Mouse (Mus musculus) layer of hippocampus, adult 2 months (tissue): ENCODE measurements around the gene B4galt1. TPM values are rescaled to one million over a fixed set of nuclear protein-coding genes. Genes with fewer than 3 reads are reported as not detected.
A peak's percentile ranks its signal among the peaks of the same experiment; 100 is the strongest.

Source experiments
- DNase-seq, 2 experiments: peaks; one replicate each; pipeline ENCODE4 v3.0.0; 2022; ENCODE audit warnings: low spot score in 2 of 2
- H3K27ac ChIP-seq: fragments of 200-600 bp; 2 replicates; pipeline ENCODE4 v1.8.1; 2022
- H3K4me3 ChIP-seq: fragments of 200-600 bp; 2 replicates; pipeline ENCODE4 v1.8.1; 2022; ENCODE audit warnings: mild to moderate bottlenecking
- CTCF ChIP-seq: fragments of 200-600 bp; conservative IDR thresholded peaks from 2 replicates; pipeline ENCODE4 v1.8.1; 2022; ENCODE audit warnings: antibody characterized with exemption, mild to moderate bottlenecking, moderate library complexity
- total RNA-seq, 2 experiments: library from RNA; stranded (reverse); gene quantifications; 2 replicates each; pipeline ENCODE4 v1.2.3; 2021

Gene B4galt1
- total RNA-seq, 2 experiments from 2014 or later: 8.5 to 10.8 TPM

- no peak for TF ChIP-seq CTCF
- DNase-seq: no peak
- H3K27ac ChIP-seq: no peak overlapping the region
- no peak overlapping the region for H3K4me3 ChIP-seq
Measured at GRCm38 (mm10) chr4:40794320-40794719, 59.5 kb downstream of the B4galt1 start.

- Histone ChIP-seq H3K27ac (no peak overlapping the region), H3K4me3 (no peak overlapping the region)
- DNase-seq: no peak
- TF ChIP-seq CTCF: no peak
Measured at GRCm38 (mm10) chr4:40791176-40791575, 62.6 kb downstream of the B4galt1 start.

- Histone ChIP-seq H3K4me3 (no peak overlapping the region), H3K27ac (no peak overlapping the region)
- no peak for DNase-seq
- TF ChIP-seq CTCF: no peak
Measured at GRCm38 (mm10) chr4:40786578-40786977, 67.2 kb downstream of the B4galt1 start.

GRCm38 (mm10) chr4:40785620-40786166, 68.1 kb downstream of the B4galt1 start:
- TF ChIP-seq CTCF: no peak
- Histone ChIP-seq H3K27ac (no peak overlapping the region), H3K4me3 (no peak overlapping the region)
- DNase-seq: no peak

DNA sequence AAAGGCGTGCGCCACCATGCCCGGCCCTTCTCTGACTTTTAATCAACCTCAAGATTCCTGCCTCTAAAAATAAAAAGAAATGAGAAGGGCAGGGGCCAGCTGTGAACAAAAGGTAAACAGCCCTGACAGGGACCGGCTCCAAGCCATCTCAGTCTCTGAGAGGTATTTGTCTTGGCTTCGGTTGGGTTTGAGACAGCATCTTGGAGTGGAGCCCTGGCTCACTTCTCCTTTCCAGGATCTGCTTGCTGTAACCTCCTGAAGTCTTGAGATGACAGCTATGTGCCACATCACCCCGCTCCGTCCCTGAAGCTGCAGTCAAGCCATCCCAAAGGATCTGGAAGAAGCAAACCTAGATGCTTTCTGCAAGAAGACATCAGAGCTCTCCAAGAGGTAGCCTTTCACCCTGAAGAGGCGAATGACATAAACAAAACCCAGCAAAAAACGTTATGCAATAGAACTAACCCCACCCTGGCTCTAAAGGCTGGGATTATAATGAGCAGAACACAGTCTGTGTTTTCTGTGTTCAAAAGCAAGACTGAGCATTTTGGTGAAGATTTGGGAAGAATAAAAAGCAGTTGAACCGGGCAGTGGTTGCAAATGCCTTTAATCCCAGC, 69.1 kb downstream of the B4galt1 start:
- Histone ChIP-seq H3K4me3 (no peak overlapping the region), H3K27ac (no peak overlapping the region)
- no peak for DNase-seq
- TF ChIP-seq CTCF: no peak

GRCm38 (mm10) chr4:40783049-40783448, 70.8 kb downstream of the B4galt1 start:
- H3K27ac ChIP-seq: no peak overlapping the region
- no peak overlapping the region for H3K4me3 ChIP-seq
- DNase-seq: no peak
- TF ChIP-seq CTCF: no peak

DNA sequence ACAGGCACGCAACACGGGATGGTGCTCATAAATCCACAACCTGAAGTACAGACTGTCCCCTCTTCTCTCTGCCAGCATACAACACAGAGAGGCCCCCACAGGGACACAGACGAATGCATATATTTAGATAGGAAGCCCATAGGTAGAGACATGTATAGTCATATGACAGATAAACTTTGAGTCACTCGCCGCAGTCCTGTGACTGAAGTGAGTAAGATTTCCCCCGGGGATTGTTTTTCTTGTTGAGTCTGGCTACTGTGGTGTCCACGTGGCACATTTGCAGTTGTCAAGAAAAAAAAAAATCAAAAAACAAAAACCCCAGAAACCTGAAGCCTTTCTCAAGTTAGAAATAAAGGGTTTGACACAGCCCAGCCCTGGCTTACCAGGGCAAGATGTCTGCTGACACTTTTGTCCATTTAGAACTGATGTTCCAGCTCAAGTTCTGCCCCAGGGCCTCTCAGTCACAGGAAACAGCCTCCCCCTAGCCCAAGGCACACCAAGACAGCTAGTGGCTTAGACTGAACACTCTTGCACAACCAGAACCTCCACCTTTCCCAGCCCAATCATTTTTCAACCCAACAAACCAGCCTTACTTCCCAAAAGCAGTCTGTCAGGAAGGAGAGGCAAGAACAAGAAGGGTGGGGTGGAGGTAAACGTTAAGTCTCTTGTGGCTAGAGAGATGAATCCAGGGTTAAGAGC, 71.9 kb downstream of the B4galt1 start:
- no peak for TF ChIP-seq CTCF
- Histone ChIP-seq H3K4me3 (no peak overlapping the region), H3K27ac (no peak overlapping the region)
- DNase-seq: no peak

- TF ChIP-seq CTCF: no peak
Measured at GRCm38 (mm10) chr4:40781143-40781542, 72.7 kb downstream of the B4galt1 start.

DNA sequence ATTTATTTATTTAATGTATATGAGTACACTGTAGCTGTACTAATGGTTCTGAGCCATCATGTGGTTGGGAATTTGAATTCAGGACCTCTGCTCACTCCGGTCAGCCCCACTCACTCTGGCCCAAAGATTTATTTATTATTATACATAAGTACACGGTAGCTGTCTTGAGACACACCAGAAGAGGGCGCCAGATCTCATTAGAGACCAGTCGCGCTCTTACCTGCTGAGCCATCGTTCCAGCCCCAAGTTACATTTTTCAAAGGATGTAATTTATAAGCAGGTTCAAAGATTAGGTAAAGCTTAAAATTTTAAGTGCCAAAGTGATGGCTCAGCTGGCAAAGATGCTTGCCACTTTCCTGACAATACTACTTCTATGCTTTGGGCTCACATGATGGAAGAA, 75.1 kb downstream of the B4galt1 start:
- peak; percentile 70 for TF ChIP-seq CTCF
- H3K27ac ChIP-seq: no peak overlapping the region
- no peak overlapping the region for H3K4me3 ChIP-seq
- DNase-seq: peak in 1 of 2 experiments; percentile 26

More at GRCm38 (mm10) chr4:40781143-40781542, 72.7 kb downstream of the B4galt1 start:
- DNase-seq: no peak
- Histone ChIP-seq H3K4me3 (no peak overlapping the region), H3K27ac (no peak overlapping the region)

DNA sequence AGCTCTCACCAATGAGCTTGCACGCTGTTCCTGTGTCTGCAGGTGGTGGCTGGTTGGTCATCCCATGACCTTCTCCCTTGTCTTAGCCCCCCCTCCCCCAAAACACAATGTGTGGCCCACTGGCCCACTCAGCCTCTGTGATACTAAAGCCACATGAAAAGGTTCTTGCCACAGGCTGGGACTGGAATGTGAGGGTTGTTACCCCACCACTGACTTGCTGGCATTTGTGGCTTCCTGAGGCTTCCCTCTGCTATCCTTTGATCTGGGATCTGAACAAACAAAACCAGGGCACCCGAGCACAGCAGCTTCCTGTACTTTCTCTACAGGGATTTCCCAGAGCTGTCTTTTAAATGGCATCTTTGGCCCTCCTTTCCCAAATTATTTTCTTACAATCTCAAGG, 76.7 kb downstream of the B4galt1 start:
- H3K4me3 ChIP-seq: no peak overlapping the region
- no peak for DNase-seq
- TF ChIP-seq CTCF: no peak
- no peak overlapping the region for H3K27ac ChIP-seq

- Histone ChIP-seq H3K27ac (no peak overlapping the region), H3K4me3 (no peak overlapping the region)
- DNase-seq: no peak
- TF ChIP-seq CTCF: no peak
Measured at GRCm38 (mm10) chr4:40776416-40776815, 77.4 kb downstream of the B4galt1 start.

GRCm38 (mm10) chr4:40774279-40775259, 79.2 kb downstream of the B4galt1 start:
- peak; percentile 84 for TF ChIP-seq CTCF
- peak in 1 of 2 experiments; percentile 64 for DNase-seq
- Histone ChIP-seq H3K27ac (no peak overlapping the region), H3K4me3 (no peak overlapping the region)

- no peak overlapping the region for H3K4me3 ChIP-seq
- no peak for DNase-seq
- H3K27ac ChIP-seq: no peak overlapping the region
- TF ChIP-seq CTCF: no peak
Measured at GRCm38 (mm10) chr4:40759876-40760275, 93.9 kb downstream of the B4galt1 start.
